Mouse (Mus musculus): ENCODE measurements at regions not wholly inside any gene's neighbourhood (a gene's known extent, or its start where the extent isn't known, plus 50 kb on each side); places are given as distances from the start of the nearest gene placed in this dataset.

- H3K27me3 ChIP-seq (ENCODE audit: control insufficient read depth, insufficient read depth, low read length), result no peaks in the 10 kb centered on the region
- WGBS, result 64% methylated on average over 6 of the region's 6 CpGs
- no peak overlapping the region for H3K9ac ChIP-seq (replicated peaks; ENCODE audit: low read depth, low read length)
- 0 out of 2 replicates have a peak, but pooled peaks cover 5% of the 10 kb centered on the region for H3K4me1 ChIP-seq (ENCODE audit: control insufficient read depth, insufficient read depth)
- H3K36me3 ChIP-seq (replicated peaks; ENCODE audit: control insufficient read depth, insufficient read depth, low read length), result no peaks in the 10 kb centered on the region
- no peak for ATAC-seq (ENCODE audit: insufficient read depth, low read depth)
- no peaks in the 10 kb centered on the region for H3K9me3 ChIP-seq (replicated peaks; ENCODE audit: control insufficient read depth, low read length)
- no peak overlapping the region for H3K4me3 ChIP-seq (ENCODE audit: low read depth, low read length)
- TF ChIP-seq CTCF (IDR thresholded peaks at IDR 0.05; ENCODE audit: low read depth) (no peak), EP300 (IDR thresholded peaks at IDR 0.05; ENCODE audit: low read depth) (no peak)
- DNase-seq (ENCODE audit: low spot score), result no peak
- no peak overlapping the region for H3K27ac ChIP-seq (ENCODE audit: low read depth)
- no peak overlapping the region for H3K4me2 ChIP-seq (ENCODE audit: low read depth, low read length)
Observed at GRCm38 (mm10) chr8:79487597-79487996, 88.3 kb upstream of the Smad1 start.

- TF ChIP-seq EP300 (IDR thresholded peaks at IDR 0.05; ENCODE audit: low read depth) (no peak), CTCF (IDR thresholded peaks at IDR 0.05; ENCODE audit: low read depth) (no peak)
- Histone ChIP-seq H3K4me3 (ENCODE audit: low read depth, low read length) (no peak overlapping the region), H3K27ac (ENCODE audit: low read depth) (no peak overlapping the region), H3K4me2 (ENCODE audit: low read depth, low read length) (no peak overlapping the region), H3K4me1 (ENCODE audit: control insufficient read depth, insufficient read depth) (no peaks in the 10 kb centered on the region), H3K27me3 (ENCODE audit: control insufficient read depth, insufficient read depth, low read length) (no peaks in the 10 kb centered on the region), H3K36me3 (replicated peaks; ENCODE audit: control insufficient read depth, insufficient read depth, low read length) (no peaks in the 10 kb centered on the region), H3K9ac (replicated peaks; ENCODE audit: low read depth, low read length) (no peak overlapping the region), H3K9me3 (replicated peaks; ENCODE audit: control insufficient read depth, low read length) (no peaks in the 10 kb centered on the region)
- DNase-seq (ENCODE audit: low spot score) (no peak), ATAC-seq (ENCODE audit: insufficient read depth, low read depth) (no peak)
- WGBS, result 88% methylated on average over 8 of the region's 8 CpGs
Observed at GRCm38 (mm10) chr8:79479326-79479725, 80.0 kb upstream of the Smad1 start.

DNA sequence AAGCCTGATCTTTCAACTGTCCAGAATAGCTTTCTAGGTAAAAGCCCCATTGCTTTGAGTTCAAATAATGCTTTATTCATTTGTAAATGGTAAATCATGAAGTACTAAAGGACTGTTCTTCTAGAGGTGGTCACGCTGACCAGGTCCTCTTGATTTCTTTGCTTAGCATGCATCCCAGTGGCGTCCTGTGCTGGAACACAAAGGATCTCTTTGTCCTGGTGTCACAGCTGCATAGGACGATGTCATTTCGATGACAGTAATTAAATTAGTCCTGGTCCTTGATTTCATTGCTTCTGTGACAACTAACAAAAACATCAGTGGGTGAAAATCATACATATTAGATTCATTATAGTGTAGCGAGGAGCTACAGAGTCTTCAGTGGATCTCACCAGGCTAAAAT lies 76.7 kb upstream of the Smad1 start:
- no peaks in the 10 kb centered on the region for H3K27me3 ChIP-seq (ENCODE audit: control insufficient read depth, insufficient read depth, low read length)
- no peak overlapping the region for H3K4me3 ChIP-seq (ENCODE audit: low read depth, low read length)
- H3K9me3 ChIP-seq (replicated peaks; ENCODE audit: control insufficient read depth, low read length), result no peaks in the 10 kb centered on the region
- no peaks in the 10 kb centered on the region for H3K36me3 ChIP-seq (replicated peaks; ENCODE audit: control insufficient read depth, insufficient read depth, low read length)
- whole genome bisulfite sequencing, result 82% methylated on average over 5 of the region's 5 CpGs
- H3K4me2 ChIP-seq (ENCODE audit: low read depth, low read length), result no peak overlapping the region
- DNase-seq (ENCODE audit: low spot score), result no peak
- TF ChIP-seq EP300 (IDR thresholded peaks at IDR 0.05; ENCODE audit: low read depth) (no peak), CTCF (IDR thresholded peaks at IDR 0.05; ENCODE audit: low read depth) (no peak)
- no peak for ATAC-seq (ENCODE audit: insufficient read depth, low read depth)
- H3K4me1 ChIP-seq (ENCODE audit: control insufficient read depth, insufficient read depth), result no peaks in the 10 kb centered on the region
- H3K27ac ChIP-seq (ENCODE audit: low read depth), result no peak overlapping the region
- H3K9ac ChIP-seq (replicated peaks; ENCODE audit: low read depth, low read length), result no peak overlapping the region

GRCm38 (mm10) chr8:79474679-79475078 lies 75.4 kb upstream of the Smad1 start:
- Histone ChIP-seq H3K9ac (replicated peaks; ENCODE audit: low read depth, low read length) (no peak overlapping the region), H3K36me3 (replicated peaks; ENCODE audit: control insufficient read depth, insufficient read depth, low read length) (no peaks in the 10 kb centered on the region), H3K27me3 (ENCODE audit: control insufficient read depth, insufficient read depth, low read length) (no peaks in the 10 kb centered on the region), H3K4me2 (ENCODE audit: low read depth, low read length) (no peak overlapping the region), H3K4me1 (ENCODE audit: control insufficient read depth, insufficient read depth) (no peaks in the 10 kb centered on the region), H3K4me3 (ENCODE audit: low read depth, low read length) (no peak overlapping the region), H3K27ac (ENCODE audit: low read depth) (no peak overlapping the region), H3K9me3 (replicated peaks; ENCODE audit: control insufficient read depth, low read length) (no peaks in the 10 kb centered on the region)
- WGBS, result 55% methylated on average over 8 of the region's 8 CpGs
- DNase-seq (ENCODE audit: low spot score), result no peak
- no peak for TF ChIP-seq CTCF (IDR thresholded peaks at IDR 0.05; ENCODE audit: low read depth)
- TF ChIP-seq EP300 (IDR thresholded peaks at IDR 0.05; ENCODE audit: low read depth), result no peak
- ATAC-seq (ENCODE audit: insufficient read depth, low read depth), result no peak

GRCm38 (mm10) chr8:79452101-79452500 lies 52.8 kb upstream of the Smad1 start:
- Histone ChIP-seq H3K4me3 (ENCODE audit: low read depth, low read length) (no peak overlapping the region), H3K9ac (replicated peaks; ENCODE audit: low read depth, low read length) (no peak overlapping the region), H3K27me3 (ENCODE audit: control insufficient read depth, insufficient read depth, low read length) (no peaks in the 10 kb centered on the region), H3K4me1 (ENCODE audit: control insufficient read depth, insufficient read depth) (no peaks in the 10 kb centered on the region), H3K36me3 (replicated peaks; ENCODE audit: control insufficient read depth, insufficient read depth, low read length) (no peaks in the 10 kb centered on the region), H3K9me3 (replicated peaks; ENCODE audit: control insufficient read depth, low read length) (no peaks in the 10 kb centered on the region), H3K27ac (ENCODE audit: low read depth) (no peak overlapping the region), H3K4me2 (ENCODE audit: low read depth, low read length) (no peak overlapping the region)
- DNase-seq (ENCODE audit: low spot score) (no peak), ATAC-seq (ENCODE audit: insufficient read depth, low read depth) (no peak)
- TF ChIP-seq CTCF (IDR thresholded peaks at IDR 0.05; ENCODE audit: low read depth), result no peak

DNA sequence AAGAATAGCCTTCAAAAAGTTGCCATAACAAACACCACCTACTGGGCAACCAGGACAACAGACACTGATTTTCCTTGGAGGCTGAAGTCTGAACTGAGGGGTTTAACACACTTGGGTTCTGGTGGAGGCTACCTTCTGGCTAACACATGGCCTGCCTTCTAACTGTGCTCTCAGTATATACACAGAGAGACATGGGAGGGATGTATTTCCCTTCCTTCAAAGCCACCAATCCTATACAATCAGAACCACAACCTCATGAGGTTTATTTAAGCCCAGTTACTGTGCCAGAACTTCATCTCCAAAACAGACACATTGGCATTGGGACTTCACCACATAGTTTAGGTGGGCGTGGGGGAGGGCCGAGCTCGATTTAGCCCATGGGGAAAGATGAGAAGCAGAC lies 50.1 kb upstream of the Smad1 start:
- ATAC-seq (ENCODE audit: insufficient read depth, low read depth), result no peak
- Histone ChIP-seq H3K9ac (replicated peaks; ENCODE audit: low read depth, low read length) (no peak overlapping the region), H3K4me2 (ENCODE audit: low read depth, low read length) (no peak overlapping the region), H3K9me3 (replicated peaks; ENCODE audit: control insufficient read depth, low read length) (no peaks in the 10 kb centered on the region), H3K27me3 (ENCODE audit: control insufficient read depth, insufficient read depth, low read length) (no peaks in the 10 kb centered on the region), H3K4me1 (ENCODE audit: control insufficient read depth, insufficient read depth) (no peaks in the 10 kb centered on the region), H3K4me3 (ENCODE audit: low read depth, low read length) (no peak overlapping the region), H3K27ac (ENCODE audit: low read depth) (no peak overlapping the region), H3K36me3 (replicated peaks; ENCODE audit: control insufficient read depth, insufficient read depth, low read length) (no peaks in the 10 kb centered on the region)
- DNase-seq (ENCODE audit: low spot score), result no peak
- 59% methylated on average over 3 of the region's 3 CpGs for WGBS
- TF ChIP-seq CTCF (IDR thresholded peaks at IDR 0.05; ENCODE audit: low read depth), result no peak
- no peak for TF ChIP-seq EP300 (IDR thresholded peaks at IDR 0.05; ENCODE audit: low read depth)
